Mouse (Mus musculus) heart, embryonic 13.5 days (tissue): ENCODE measurements around the gene Opn3. TPM values are rescaled to one million over a fixed set of nuclear protein-coding genes. Genes with fewer than 3 reads are reported as not detected.
A peak's percentile ranks its signal among the peaks of the same experiment; 100 is the strongest.

Experiments used
- ATAC-seq: fragments of 200-750 bp; cut with Nextera tagmentation; 2 replicates; pipeline ENCODE4 v1.8.0; 2017; ENCODE audit warnings: moderate TSS enrichment; ENCODE audit not compliant: insufficient number of reproducible peaks, low FRiP score, low TSS enrichment; ENCODE audit errors: extremely low read depth
- H3K27ac ChIP-seq: fragments of 300-500 bp; sonication (generic); replicated peaks from 2 replicates; pipeline ENCODE4 v1.5.1; 2015; ENCODE audit warnings: moderate library complexity, mild to moderate bottlenecking, inconsistent platforms
- H3K27me3 ChIP-seq: fragments of 300-500 bp; sonication (generic); replicated peaks from 2 replicates; pipeline ENCODE4 v1.6.1; 2015; ENCODE audit warnings: mild to moderate bottlenecking, inconsistent platforms
- H3K36me3 ChIP-seq: fragments of 300-500 bp; sonication (generic); 2 replicates; pipeline ENCODE4 v1.6.1; 2015; ENCODE audit warnings: mild to moderate bottlenecking, inconsistent platforms
- H3K4me1 ChIP-seq: fragments of 300-500 bp; sonication (generic); 2 replicates; pipeline ENCODE4 v1.6.1; 2015; ENCODE audit warnings: inconsistent platforms
- H3K4me2 ChIP-seq: fragments of 300-500 bp; sonication (generic); 2 replicates; pipeline ENCODE4 v1.6.1; 2015; ENCODE audit warnings: inconsistent platforms, mild to moderate bottlenecking, moderate library complexity
- H3K4me3 ChIP-seq: fragments of 300-500 bp; sonication (generic); 2 replicates; pipeline ENCODE4 v1.5.1; 2015; ENCODE audit warnings: moderate library complexity, mild to moderate bottlenecking, inconsistent platforms
- H3K9ac ChIP-seq: fragments of 300-500 bp; sonication (generic); 2 replicates; pipeline ENCODE4 v1.6.1; 2015; ENCODE audit warnings: inconsistent platforms, mild to moderate bottlenecking, moderate library complexity
- H3K9me3 ChIP-seq: fragments of 300-500 bp; sonication (generic); 2 replicates; pipeline ENCODE4 v1.6.1; 2016; ENCODE audit warnings: inconsistent platforms
- WGBS: fragments of 180-500 bp; shearing (Covaris S2); methylation state at CpG from one replicate; pipeline ENCODE4 v1.1.7; 2015; ENCODE audit warnings: mixed read lengths; 5-methylcytosine and 5-hydroxymethylcytosine counted together
- polyA plus RNA-seq: library from polyadenylated mRNA; unstranded; fragments of >200 nt; fragmentation: Nextera tagmentation; extraction: Ambion mirVana; gene quantifications from 2 replicates; pipeline ENCODE4 v1.2.1, GENCODE M21; 2015

The Opn3 gene
- polyA plus RNA-seq, 1 experiment from 2014 or later: 10.9 TPM

DNA sequence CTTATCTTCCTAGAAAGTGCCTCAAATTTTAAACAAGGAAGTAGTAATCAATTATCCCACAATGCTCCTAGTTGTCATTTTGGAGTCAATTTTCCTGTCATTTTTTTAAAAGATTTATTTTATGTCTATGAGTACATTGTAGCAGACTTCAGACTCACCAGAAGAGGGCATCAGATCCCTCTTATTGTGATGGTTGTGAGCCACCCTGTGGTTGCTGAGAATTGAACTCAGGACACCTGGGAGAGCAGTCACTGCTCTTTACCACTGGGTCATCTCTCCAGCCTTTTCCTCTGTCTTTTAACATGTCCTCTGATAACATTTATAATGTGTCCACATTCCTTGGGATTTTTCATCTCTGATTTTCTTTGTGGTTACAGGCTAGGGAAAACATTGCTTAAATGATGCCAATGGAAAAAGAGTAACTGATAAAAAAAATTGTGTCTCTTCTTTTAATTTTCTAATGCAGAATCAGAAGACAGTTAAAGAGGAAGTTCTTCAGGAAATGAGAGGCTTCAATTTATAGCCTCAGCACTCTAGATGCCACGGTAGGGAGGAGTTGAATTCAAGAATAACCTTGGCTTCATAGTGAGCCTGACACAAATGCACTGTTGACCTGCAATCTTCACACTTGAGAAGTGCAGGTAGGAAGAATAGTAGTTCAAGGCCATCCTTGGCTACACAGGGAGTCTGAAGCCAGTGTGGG lies 66.4 kb downstream of the Opn3 start:
- Histone ChIP-seq H3K4me1 (peaks cover 25% of the 10 kb centered on the region), H3K36me3 (no peaks in the 10 kb centered on the region), H3K4me3 (peak overlapping the region; percentile 93), H3K9me3 (no peaks in the 10 kb centered on the region), H3K4me2 (peak overlapping the region; percentile 88), H3K27ac (peak overlapping the region; percentile 90), H3K27me3 (no peaks in the 10 kb centered on the region), H3K9ac (peak overlapping the region; percentile 70)
- ATAC-seq: no peak
- 81% methylated on average over 1 of the region's 1 CpGs for WGBS

- Histone ChIP-seq H3K27ac (peak within 1 kb of the TSS; percentile 90), H3K9me3 (no peaks in the 10 kb centered on the region), H3K36me3 (peaks cover 2% of the 10 kb centered on the region), H3K27me3 (no peaks in the 10 kb centered on the region), H3K4me1 (peaks cover 25% of the 10 kb centered on the region), H3K4me3 (peak within 1 kb of the TSS; percentile 93), H3K4me2 (peak within 1 kb of the TSS; percentile 88), H3K9ac (peak within 1 kb of the TSS; percentile 96)
- WGBS: under 1% methylated on average over 58 of the region's 58 CpGs
- ATAC-seq: peak; percentile 100
These were observed 67.2 kb downstream of the Opn3 start, which contains the start of gene Fh1 for GRCm38 (mm10) chr1:175625257-175625879. Gene Fh1, minus strand, starts transcription at chr1:175625635.

GRCm38 (mm10) chr1:175623656-175624055 lies 68.9 kb downstream of the Opn3 start:
- Histone ChIP-seq H3K9me3 (no peaks in the 10 kb centered on the region), H3K9ac (no peak overlapping the region)

GRCm38 (mm10) chr1:175619814-175620431 lies 72.7 kb downstream of the Opn3 start, which contains the start of gene Kmo:
Gene Kmo, plus strand, starts transcription at chr1:175620381.
- peaks cover 51% of the 10 kb centered on the region for H3K36me3 ChIP-seq
- no peak within 1 kb of the TSS for H3K4me2 ChIP-seq
- H3K4me3 ChIP-seq: no peak within 1 kb of the TSS
- no peak within 1 kb of the TSS for H3K9ac ChIP-seq
- ATAC-seq: no peak
- 84% methylated on average over 13 of the region's 13 CpGs for WGBS
- H3K27ac ChIP-seq: no peak within 1 kb of the TSS
- H3K27me3 ChIP-seq: no peaks in the 10 kb centered on the region
- peaks cover 25% of the 10 kb centered on the region for H3K4me1 ChIP-seq
- no peaks in the 10 kb centered on the region for H3K9me3 ChIP-seq

More at GRCm38 (mm10) chr1:175623656-175624055, 68.9 kb downstream of the Opn3 start:
- H3K4me3 ChIP-seq: no peak overlapping the region
- ATAC-seq: no peak
- no peaks in the 10 kb centered on the region for H3K27me3 ChIP-seq
- H3K27ac ChIP-seq: no peak overlapping the region
- H3K4me2 ChIP-seq: peak overlapping the region; percentile 88; the same call in 1 of the 2 replicates
- H3K36me3 ChIP-seq: peaks cover 16% of the 10 kb centered on the region
- H3K4me1 ChIP-seq: peaks cover 25% of the 10 kb centered on the region
- 80% methylated on average over 6 of the region's 6 CpGs for WGBS

- no peaks in the 10 kb centered on the region for H3K4me1 ChIP-seq
- WGBS: 92% methylated on average over 9 of the region's 9 CpGs
- ATAC-seq: no peak
- peaks cover 90% of the 10 kb centered on the region for H3K36me3 ChIP-seq
- no peak overlapping the region for H3K4me3 ChIP-seq
- H3K4me2 ChIP-seq: no peak overlapping the region
- no peak overlapping the region for H3K9ac ChIP-seq
- no peaks in the 10 kb centered on the region for H3K27me3 ChIP-seq
- no peaks in the 10 kb centered on the region for H3K9me3 ChIP-seq
- H3K27ac ChIP-seq: no peak overlapping the region
These were observed 77.6 kb downstream of the Opn3 start for GRCm38 (mm10) chr1:175614992-175615391.

Other genes starting within 250 kb of the Opn3 start
- gene Rgs7, start 200.3 kb downstream of the Opn3 start, polyA plus RNA-seq: 0.53 and 1.1 TPM in 2 replicates
- 0.07 and 0.17 TPM in 2 replicates for gene Kmo, start 72.4 kb downstream of the Opn3 start, polyA plus RNA-seq
- 211 and 247 TPM in 2 replicates for gene Fh1, start 67.1 kb downstream of the Opn3 start, polyA plus RNA-seq
- 3.5 and 3.7 TPM in 2 replicates for gene Chml, start 125 bp upstream of the Opn3 start, polyA plus RNA-seq
- not detected in 2 replicates for gene Wdr64, start 5.8 kb upstream of the Opn3 start, polyA plus RNA-seq
- gene Exo1, start 187.8 kb upstream of the Opn3 start, polyA plus RNA-seq: 33.1 and 38.4 TPM in 2 replicates
- gene Gm38100, start 227.6 kb upstream of the Opn3 start, polyA plus RNA-seq: 0.15 TPM in 1 of 2 replicates, not detected in the other